Mouse (Mus musculus) B cell, adult 2 months (primary cell): ENCODE data around the gene Abhd10.

ENCODE experiments used
- DNase-seq, 2 experiments: peaks; one replicate each; pipeline ENCODE4 v3.0.0; 2022

Abhd10 gene

DNA sequence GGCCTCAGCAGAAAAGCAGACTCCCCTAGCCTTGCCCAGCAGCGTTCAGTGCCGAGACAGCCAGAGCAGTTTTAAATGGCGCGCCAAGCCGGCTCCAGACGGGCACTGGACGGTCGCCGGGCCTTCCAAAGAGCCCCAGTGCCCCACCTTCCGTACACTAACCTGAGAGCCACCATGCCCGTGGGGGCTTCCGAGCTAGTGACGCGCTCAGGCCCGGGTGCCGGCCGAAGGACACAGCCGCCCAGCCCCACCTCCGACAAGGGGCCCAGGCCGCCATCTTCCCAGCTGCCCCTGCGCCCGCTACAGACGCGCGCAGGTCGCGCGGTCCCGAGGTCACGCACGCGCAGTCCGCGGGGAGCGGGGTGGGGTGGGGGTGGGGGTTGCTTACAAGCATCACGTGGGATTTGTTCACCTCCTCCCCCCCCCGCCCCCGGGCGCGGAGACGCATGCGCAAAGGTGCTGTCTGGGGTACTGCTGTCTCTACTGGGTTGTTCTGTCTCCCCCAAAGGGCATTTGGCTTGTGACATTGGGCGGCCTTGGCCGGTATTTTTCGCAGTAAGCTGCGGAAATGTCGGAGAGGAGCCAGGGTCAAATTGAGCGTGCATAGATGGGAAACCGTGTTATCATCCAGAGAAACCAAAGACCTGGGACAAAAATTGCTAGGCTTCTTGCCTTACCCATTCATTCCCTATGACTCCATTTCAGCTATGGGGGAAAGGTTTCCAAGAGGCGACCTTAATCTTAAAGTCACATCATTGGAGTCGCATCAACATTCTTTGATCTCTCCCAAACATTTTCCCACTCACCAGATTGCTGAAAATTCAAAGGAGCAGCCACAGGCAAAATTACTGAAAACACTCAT lies at the start of gene Abhd10:
Gene Abhd10, minus strand, starts transcription at position 341 of the 862 bp plus-strand sequence.
- DNase-seq = peak; percentile 97 to 98

- no peak for DNase-seq
Measured at GRCm38 (mm10) chr16:45791286-45791685, 48.5 kb upstream of the Abhd10 start.

DNA sequence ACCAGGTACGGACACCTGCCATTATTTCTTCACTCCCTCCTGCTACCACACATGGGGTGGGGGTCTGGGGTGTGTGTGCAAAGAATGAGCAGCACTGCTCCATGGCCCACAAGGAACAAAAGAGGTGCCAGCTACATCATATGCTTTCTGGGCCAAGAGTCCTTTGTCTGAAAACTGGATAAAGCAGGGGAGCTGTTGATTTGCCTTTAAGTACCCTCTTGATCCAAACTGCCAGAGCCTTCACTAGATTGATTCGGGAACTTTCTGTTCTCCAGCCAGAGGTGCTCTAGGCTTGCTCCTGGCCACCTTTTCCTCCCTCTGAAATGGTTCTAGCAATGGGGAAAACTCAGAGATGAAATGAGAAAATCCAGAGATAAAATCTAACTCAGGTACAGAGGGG lies 46.6 kb upstream of the Abhd10 start:
- no peak for DNase-seq

DNA sequence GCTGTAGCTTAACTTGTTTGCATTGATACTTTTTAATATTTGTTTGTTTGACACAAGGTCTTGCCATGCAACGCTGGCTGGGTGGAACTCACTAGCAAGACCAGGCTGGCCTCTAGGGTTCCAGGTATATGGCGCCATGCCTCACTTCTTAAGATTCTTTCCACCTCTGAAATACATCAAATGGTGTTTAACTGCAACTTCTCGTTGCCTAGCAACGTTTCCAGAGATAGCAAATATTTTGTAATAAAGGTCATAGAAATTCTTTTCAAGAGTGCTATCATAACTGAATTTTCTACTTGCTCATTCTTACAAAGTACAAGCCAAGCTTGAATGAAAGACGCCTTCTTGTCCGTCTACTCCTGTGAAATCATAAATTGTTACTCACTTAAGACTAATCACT lies 44.9 kb upstream of the Abhd10 start:
- no peak for DNase-seq

GRCm38 (mm10) chr16:45786639-45787038 lies 43.9 kb upstream of the Abhd10 start:
- no peak for DNase-seq

GRCm38 (mm10) chr16:45780001-45780400 lies 37.2 kb upstream of the Abhd10 start:
- no peak for DNase-seq

DNA sequence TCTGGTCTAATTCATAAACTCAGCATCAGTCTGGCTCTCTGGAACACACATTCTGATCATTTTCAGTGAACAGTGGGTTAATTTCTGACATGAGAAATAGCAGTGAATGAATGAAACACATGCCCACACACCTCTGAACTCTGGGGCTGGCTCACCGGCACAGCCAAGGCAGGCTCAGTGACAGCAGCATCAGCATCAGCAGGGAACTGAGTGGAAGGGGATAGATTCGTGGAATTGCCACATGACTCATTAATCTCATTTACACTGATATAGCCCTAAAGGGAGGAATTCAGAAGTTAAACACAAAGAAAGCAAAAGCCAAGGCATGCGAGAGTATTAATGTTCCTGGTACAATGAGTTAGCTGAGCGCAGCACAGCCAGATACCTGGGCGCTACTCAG lies 32.1 kb upstream of the Abhd10 start:
- DNase-seq = no peak

- no peak for DNase-seq
Measured at GRCm38 (mm10) chr16:45770914-45771313, 28.2 kb upstream of the Abhd10 start.

- DNase-seq = no peak
Measured at GRCm38 (mm10) chr16:45767853-45768640, 25.3 kb upstream of the Abhd10 start.

- no peak for DNase-seq
Measured at GRCm38 (mm10) chr16:45767434-45767833, 24.7 kb upstream of the Abhd10 start.

DNA sequence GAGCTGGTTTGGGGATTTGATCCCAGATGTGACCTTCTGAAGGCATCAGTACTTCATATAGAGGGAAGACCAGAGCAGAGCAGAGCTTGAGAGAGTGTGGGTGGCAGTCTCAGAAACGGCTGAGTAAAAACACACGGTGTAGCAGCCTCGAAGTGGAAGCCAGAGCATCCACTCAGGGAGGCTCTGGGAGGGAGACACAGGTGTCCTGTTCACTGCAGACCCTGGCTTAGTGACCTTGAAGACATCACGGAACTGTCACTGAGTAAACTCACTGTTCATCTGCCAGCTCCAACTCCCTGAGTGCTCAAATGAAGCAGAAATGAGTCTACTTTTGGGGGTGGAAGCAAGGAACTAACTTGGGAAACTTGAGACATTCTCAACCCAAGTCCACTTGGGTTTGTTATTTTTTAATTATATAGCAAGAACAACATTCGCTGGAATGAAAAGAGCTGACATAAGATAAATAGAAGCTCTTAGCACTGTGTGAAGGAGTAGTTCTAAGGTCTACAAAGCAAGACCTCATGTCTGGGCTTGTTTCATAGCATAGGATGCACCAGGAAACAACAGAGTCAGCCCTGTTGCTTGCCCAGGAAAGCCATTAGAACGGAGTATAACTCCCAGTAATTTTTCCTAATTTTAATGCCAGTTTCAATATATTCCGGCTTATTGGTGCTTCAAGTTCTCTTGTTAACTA lies 23.2 kb upstream of the Abhd10 start:
- DNase-seq = no peak

- no peak for DNase-seq
Measured at GRCm38 (mm10) chr16:45765102-45765501, 22.3 kb upstream of the Abhd10 start.

DNA sequence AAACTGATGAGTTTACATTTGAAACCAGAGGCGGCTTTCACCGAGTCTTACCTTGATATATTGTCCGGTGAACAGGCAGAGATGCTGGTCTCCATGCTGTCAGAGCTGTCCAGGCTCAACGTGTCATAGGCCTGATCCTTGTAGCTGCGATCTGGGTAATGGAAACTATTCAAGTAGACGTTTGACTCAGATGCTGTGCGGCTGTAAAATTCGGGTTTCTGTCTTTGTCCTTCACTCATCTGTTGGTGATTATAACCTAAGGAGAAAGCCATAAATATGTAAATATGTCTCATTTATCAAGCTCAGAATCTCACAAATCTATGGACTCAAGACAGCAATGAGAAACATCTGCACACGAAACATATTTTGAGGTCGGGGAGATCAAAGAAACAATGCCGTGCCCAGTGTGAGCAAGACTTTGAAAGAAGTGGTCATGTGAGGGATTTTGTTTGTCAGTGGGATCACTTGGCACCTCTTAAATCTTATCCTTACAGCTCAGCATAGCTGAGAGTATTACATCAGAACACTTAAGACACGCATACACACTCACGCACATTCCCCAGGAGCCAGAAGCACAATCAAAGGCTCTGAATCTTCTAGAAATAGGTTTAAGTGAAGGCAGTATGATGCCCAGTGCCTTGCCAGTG lies 20.2 kb upstream of the Abhd10 start:
- DNase-seq = no peak

GRCm38 (mm10) chr16:45761425-45761824 lies 18.7 kb upstream of the Abhd10 start:
- no peak for DNase-seq

DNA sequence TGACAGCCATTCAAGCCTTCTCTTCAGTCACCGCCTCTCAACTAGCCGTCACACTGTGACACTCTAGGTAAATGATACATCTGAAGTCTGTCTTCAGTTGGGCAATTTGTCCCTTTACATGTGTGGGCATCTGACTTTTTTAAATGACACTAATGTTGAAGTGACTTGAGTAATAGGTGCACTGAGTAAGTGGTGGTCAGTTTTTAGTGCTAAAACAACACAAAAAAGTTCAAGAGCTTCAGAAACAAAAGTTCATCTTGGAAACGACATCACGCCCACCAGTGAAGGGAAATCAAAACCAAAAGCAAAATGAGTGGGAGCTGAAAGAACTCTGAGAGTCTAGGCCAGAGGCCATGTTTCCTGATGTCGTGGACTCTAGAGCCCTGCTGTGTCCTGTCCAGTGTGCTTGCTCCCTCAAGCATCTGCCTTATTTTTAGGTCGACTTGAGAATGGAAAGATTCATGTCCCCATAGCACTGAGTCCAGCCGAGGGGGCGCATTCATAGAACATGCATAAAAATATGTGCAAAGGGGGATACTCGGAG lies 16.0 kb upstream of the Abhd10 start:
- no peak for DNase-seq

DNA sequence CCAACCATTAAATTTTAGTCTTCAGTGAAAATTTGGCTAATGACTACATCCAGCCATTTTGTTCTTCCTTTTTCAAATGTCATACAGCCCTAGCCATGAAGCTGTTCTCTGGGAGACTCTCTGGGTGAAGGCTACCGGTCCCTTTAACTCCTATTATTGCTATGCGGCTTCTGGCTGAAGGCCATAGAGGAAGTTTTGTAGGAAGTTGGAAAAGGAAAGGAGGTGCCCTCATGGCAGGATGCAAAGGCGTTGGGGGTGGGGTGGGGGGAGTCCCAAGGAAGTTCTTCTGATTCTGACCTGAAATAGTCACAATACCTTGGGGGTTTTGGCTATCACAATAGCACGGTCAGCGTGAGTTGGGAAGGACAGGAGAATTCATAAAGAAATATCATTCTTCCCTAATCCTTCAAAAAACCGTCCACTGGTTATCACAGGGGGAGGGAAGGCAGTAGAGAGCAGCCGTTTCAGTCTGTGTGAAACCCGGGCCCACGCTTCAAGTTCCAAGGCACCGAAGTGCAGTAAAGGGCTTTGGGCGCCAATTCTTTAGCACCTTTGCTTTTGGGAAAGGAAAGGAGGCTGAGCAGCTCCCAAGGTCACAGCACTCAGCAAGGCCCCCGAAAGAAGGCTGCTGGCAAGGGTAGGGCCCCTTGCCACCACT lies 14.8 kb upstream of the Abhd10 start:
- no peak for DNase-seq

DNA sequence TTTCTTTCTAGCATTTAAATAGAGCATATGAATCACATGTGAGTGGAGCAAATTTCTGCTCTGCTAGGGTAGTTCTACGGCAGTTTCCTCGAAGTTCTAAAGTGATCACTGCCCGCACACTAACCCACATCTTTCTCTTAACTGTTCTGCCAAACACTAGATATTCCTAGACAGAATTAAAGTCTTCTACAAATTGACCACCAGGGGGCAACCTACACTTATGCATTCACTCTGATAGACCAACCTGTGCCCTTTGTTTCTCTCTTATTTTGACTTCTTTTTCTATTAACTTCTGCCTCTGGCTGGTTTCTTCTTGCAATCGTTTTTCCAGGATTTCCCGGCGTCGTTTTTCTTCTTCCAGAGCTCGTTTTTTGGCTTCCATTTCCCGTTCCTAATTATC lies 14.1 kb upstream of the Abhd10 start:
- DNase-seq = peak; percentile 55 to 63

DNA sequence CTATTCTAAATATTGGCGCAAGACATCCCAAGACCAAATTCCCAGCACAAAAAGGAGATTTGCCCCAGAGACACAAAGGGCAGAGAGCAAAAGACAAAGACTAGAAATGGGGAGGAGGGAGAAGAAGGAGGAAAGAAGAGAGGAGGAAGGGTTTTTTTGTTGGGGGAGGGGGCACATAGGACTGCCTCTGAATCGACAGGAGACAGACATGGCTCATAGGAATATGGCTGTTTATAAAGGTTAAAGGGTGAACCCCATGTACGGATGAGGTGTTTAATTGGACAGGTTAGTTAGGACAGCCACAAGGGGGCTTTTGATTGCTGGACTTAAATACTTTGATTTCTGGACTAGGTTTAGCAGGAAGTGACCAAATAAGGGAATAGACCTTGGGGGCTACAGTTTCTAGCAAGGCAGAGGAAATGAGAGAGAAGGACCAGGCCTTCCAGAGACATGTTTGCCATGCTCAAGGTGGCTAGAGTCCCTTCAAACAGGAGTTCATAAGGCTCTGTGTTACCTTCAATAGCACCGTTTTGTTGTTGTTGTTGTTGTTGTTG lies 913 bp upstream of the Abhd10 start:
- no peak for DNase-seq

DNA sequence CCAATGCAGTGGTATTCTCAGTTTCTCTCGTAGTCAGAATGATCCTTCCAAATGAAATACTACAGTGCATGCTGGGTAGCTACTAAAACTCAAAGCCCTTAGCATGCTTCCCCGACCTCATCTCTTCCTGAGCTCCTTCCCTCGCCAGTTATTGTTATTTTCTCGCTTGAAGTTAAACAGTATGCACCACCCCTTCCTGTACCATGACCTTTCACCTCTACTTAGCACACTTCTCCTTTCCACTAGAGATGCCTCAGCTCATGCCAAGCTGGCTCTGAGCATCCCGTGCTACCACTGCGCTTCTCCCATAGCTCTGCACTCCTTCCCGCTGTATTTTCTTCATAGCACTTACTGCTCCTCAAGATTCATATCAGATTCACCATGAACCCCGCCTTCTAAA lies 4.9 kb downstream of the Abhd10 start:
- DNase-seq = no peak

- no peak for DNase-seq
Measured at GRCm38 (mm10) chr16:45736724-45737123, 6.0 kb downstream of the Abhd10 start.

- DNase-seq = no peak
Measured at GRCm38 (mm10) chr16:45729163-45729562, 13.6 kb downstream of the Abhd10 start.

DNA sequence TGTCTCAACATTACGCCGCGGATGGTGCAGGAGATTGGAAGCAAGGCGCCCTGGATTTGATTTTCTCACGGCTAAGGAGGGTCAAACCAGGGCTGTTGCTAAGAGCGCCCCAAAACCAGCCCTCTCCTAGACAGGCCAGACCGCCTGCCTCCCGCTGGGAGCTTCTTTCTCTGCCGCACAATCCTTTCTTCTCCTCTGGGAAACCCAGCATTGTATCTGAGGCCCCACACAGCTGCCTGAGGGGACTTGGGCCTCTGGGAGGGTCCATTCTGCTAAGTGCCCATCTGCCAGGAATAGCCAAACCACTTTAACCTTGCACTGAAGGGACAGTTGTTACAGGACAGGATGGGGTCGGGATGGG lies 18.0 kb downstream of the Abhd10 start:
- no peak for DNase-seq
